Mouse (Mus musculus): ENCODE measurements around the gene Cryba4. TPM values are rescaled to one million over a fixed set of nuclear protein-coding genes. Genes with fewer than 3 reads are reported as not detected.

Cryba4 gene
- polyA plus RNA-seq, 1 experiment: 2.8 TPM

DNA sequence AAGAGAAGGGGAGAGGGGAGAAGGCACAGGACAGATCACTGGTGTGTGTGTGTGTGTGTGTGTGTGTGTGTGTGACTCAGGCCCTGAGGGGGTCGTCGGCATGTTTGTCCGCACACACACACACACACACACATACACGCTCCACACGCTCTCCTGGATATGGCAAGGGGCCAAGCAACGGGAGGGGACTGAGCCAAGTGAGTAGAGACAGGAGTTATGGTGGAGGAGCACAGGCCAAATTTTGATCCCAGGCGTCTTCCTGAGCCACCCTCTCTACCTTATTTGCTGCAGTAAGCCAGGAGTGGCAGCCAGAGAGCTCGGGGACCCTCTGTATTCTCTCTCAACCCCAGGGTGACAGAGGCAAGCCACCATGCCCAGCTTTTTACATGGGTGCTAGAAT, 36.9 kb upstream of the Cryba4 start:
- TF ChIP-seq USF1 (IDR thresholded peaks at IDR 0.05; ENCODE audit: low read depth): no peak
- TF ChIP-seq TCF3 (IDR thresholded peaks at IDR 0.05; ENCODE audit: insufficient read length, low read depth): no peak
- TF ChIP-seq REST (IDR thresholded peaks at IDR 0.05; ENCODE audit: insufficient read depth, insufficient read length): no peak
- no peak for TF ChIP-seq MAX (IDR thresholded peaks at IDR 0.05; ENCODE audit: low read depth)
- TF ChIP-seq SRF (IDR thresholded peaks at IDR 0.05; ENCODE audit: control insufficient read depth, insufficient read length, low read depth): no peak
- TF ChIP-seq POLR2A (IDR thresholded peaks at IDR 0.05; ENCODE audit: insufficient read length, low read depth): no peak
- no peak for TF ChIP-seq POLR2AphosphoS2 (IDR thresholded peaks at IDR 0.05; ENCODE audit: insufficient read length, low read depth)
- TF ChIP-seq CEBPB (IDR thresholded peaks at IDR 0.05; ENCODE audit: insufficient read depth, poor library complexity, severe bottlenecking): no peak
- TF ChIP-seq MYOD1 (IDR thresholded peaks at IDR 0.05; ENCODE audit: control insufficient read depth in 1 of 3, insufficient read length in 2 of 3, low read depth in 2 of 3): no peak
- no peak for TF ChIP-seq MYOG (IDR thresholded peaks at IDR 0.05; ENCODE audit: control insufficient read depth in 1 of 3, insufficient read depth in 1 of 3, insufficient read length in 2 of 3, low read depth in 2 of 3)
- no peak for TF ChIP-seq TCF12 (IDR thresholded peaks at IDR 0.05; ENCODE audit: insufficient read depth, poor library complexity, severe bottlenecking)
- no peak for TF ChIP-seq E2F4 (IDR thresholded peaks at IDR 0.05; ENCODE audit: insufficient read depth)
- no peak overlapping the region for H3K4me3 ChIP-seq
- H3K36me3 ChIP-seq (ENCODE audit: control insufficient read depth, insufficient read depth): peaks cover 4% of the 10 kb centered on the region
- peaks cover 94% of the 10 kb centered on the region for H3K79me2 ChIP-seq (ENCODE audit: control insufficient read depth, insufficient read depth)
- H3K27me3 ChIP-seq (ENCODE audit: control insufficient read depth, insufficient read depth, insufficient read length): no peaks in the 10 kb centered on the region
- H3ac ChIP-seq (ENCODE audit: control insufficient read depth, insufficient read length): no peak overlapping the region
- no peak overlapping the region for H3K4me2 ChIP-seq (ENCODE audit: low read depth)

DNA sequence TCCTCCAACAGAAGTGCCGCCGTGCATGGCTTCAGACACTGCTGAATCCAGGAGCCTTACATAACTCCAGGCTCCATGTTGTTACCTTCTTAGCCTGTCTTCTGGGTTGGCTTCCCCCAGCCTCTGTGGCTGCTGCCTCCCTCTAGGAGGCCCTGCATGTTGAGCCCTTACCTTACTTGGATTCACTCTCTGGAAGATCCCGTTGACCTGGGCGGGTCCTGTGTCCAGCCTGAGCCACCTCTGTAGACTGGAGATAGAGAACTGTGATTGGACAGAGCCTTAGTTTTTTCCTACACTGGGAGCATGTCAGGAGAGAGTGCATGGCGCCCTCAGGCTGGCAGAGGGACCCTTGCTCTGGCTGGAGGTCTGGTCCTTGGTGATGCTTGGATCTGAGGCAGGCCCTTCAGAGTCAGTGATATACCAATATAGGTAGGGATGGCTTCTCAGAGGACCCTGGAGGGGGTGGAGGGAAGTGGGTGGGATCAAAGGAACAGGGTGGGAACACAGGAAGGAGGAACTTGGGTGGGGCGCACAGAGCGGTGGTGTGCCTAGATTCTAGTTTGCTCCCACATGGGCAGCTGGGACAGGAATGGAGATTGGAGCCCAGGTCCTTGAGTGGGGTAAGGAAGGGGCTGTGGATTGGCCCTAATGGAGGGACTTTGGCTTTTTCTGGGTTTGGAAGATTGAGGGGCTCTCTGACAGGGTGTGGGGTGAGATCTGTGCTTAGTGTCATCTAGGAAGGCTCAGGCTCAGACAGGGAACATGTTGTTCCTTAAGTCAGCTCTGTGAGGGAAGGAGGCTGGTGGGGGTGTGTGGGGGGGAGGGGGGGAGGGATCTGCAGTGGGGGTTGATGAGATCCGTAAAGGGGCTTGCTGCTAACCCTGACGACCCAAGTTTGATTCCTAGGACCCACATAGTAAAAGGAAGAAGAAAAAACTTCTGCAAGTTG, 36.1 kb upstream of the Cryba4 start:
- Histone ChIP-seq H3K36me3 (ENCODE audit: control insufficient read depth, insufficient read depth) (peaks cover 4% of the 10 kb centered on the region), H3K4me3 (no peak overlapping the region), H3K79me2 (ENCODE audit: control insufficient read depth, insufficient read depth) (peaks cover 94% of the 10 kb centered on the region), H3K27me3 (ENCODE audit: control insufficient read depth, insufficient read depth, insufficient read length) (no peaks in the 10 kb centered on the region), H3K4me2 (ENCODE audit: low read depth) (peak overlapping the region; percentile 0), H3ac (ENCODE audit: control insufficient read depth, insufficient read length) (no peak overlapping the region)
- TF ChIP-seq USF1 (IDR thresholded peaks at IDR 0.05; ENCODE audit: low read depth): no peak
- TF ChIP-seq MYOD1 (IDR thresholded peaks at IDR 0.05; ENCODE audit: control insufficient read depth in 1 of 3, insufficient read length in 2 of 3, low read depth in 2 of 3): no peak
- no peak for TF ChIP-seq REST (IDR thresholded peaks at IDR 0.05; ENCODE audit: insufficient read depth, insufficient read length)
- TF ChIP-seq MAX (IDR thresholded peaks at IDR 0.05; ENCODE audit: low read depth): no peak
- no peak for TF ChIP-seq CEBPB (IDR thresholded peaks at IDR 0.05; ENCODE audit: insufficient read depth, poor library complexity, severe bottlenecking)
- no peak for TF ChIP-seq POLR2A (IDR thresholded peaks at IDR 0.05; ENCODE audit: insufficient read length, low read depth)
- TF ChIP-seq MYOG (IDR thresholded peaks at IDR 0.05; ENCODE audit: control insufficient read depth in 1 of 3, insufficient read depth in 1 of 3, insufficient read length in 2 of 3, low read depth in 2 of 3): no peak
- no peak for TF ChIP-seq TCF12 (IDR thresholded peaks at IDR 0.05; ENCODE audit: insufficient read depth, poor library complexity, severe bottlenecking)
- TF ChIP-seq SRF (IDR thresholded peaks at IDR 0.05; ENCODE audit: control insufficient read depth, insufficient read length, low read depth): no peak
- no peak for TF ChIP-seq TCF3 (IDR thresholded peaks at IDR 0.05; ENCODE audit: insufficient read length, low read depth)
- no peak for TF ChIP-seq E2F4 (IDR thresholded peaks at IDR 0.05; ENCODE audit: insufficient read depth)
- no peak for TF ChIP-seq POLR2AphosphoS2 (IDR thresholded peaks at IDR 0.05; ENCODE audit: insufficient read length, low read depth)

DNA sequence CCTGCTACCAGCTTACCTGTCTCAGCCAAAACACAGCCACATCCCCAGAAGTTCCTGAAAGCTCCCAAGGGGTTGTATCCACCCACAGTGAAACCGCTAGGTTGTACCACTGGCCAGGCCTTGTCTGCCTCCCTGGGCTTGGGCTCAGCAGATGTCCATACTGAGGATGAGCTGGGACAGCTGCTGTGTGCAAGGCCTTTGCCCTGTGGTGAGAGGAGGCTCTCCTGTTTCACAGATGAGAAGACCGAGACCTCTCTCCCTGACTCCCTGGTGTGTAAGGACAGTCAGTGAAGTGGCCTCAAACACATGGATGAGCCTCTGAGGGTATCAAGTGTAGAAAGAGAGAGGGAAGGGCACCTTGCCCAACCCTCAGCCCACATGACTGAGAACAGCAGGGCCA, 35.3 kb upstream of the Cryba4 start:
- Histone ChIP-seq H3ac (ENCODE audit: control insufficient read depth, insufficient read length) (no peak overlapping the region), H3K4me3 (no peak overlapping the region), H3K36me3 (ENCODE audit: control insufficient read depth, insufficient read depth) (peaks cover 4% of the 10 kb centered on the region), H3K27me3 (ENCODE audit: control insufficient read depth, insufficient read depth, insufficient read length) (no peaks in the 10 kb centered on the region), H3K4me2 (ENCODE audit: low read depth) (peak overlapping the region; percentile 0), H3K79me2 (ENCODE audit: control insufficient read depth, insufficient read depth) (peaks cover 94% of the 10 kb centered on the region)
- TF ChIP-seq MYOD1 (IDR thresholded peaks at IDR 0.05; ENCODE audit: control insufficient read depth in 1 of 3, insufficient read length in 2 of 3, low read depth in 2 of 3): peak; percentile 94 to 99 (median 98)
- TF ChIP-seq CEBPB (IDR thresholded peaks at IDR 0.05; ENCODE audit: insufficient read depth, poor library complexity, severe bottlenecking): no peak
- TF ChIP-seq TCF3 (IDR thresholded peaks at IDR 0.05; ENCODE audit: insufficient read length, low read depth): peak; percentile 64
- TF ChIP-seq MAX (IDR thresholded peaks at IDR 0.05; ENCODE audit: low read depth): no peak
- peak; percentile 45 to 96 (median 87) for TF ChIP-seq MYOG (IDR thresholded peaks at IDR 0.05; ENCODE audit: control insufficient read depth in 1 of 3, insufficient read depth in 1 of 3, insufficient read length in 2 of 3, low read depth in 2 of 3)
- TF ChIP-seq TCF12 (IDR thresholded peaks at IDR 0.05; ENCODE audit: insufficient read depth, poor library complexity, severe bottlenecking): peak; percentile 80
- no peak for TF ChIP-seq E2F4 (IDR thresholded peaks at IDR 0.05; ENCODE audit: insufficient read depth)
- peak; percentile 5 for TF ChIP-seq USF1 (IDR thresholded peaks at IDR 0.05; ENCODE audit: low read depth)
- no peak for TF ChIP-seq POLR2AphosphoS2 (IDR thresholded peaks at IDR 0.05; ENCODE audit: insufficient read length, low read depth)
- TF ChIP-seq POLR2A (IDR thresholded peaks at IDR 0.05; ENCODE audit: insufficient read length, low read depth): no peak
- no peak for TF ChIP-seq SRF (IDR thresholded peaks at IDR 0.05; ENCODE audit: control insufficient read depth, insufficient read length, low read depth)
- TF ChIP-seq REST (IDR thresholded peaks at IDR 0.05; ENCODE audit: insufficient read depth, insufficient read length): no peak

DNA sequence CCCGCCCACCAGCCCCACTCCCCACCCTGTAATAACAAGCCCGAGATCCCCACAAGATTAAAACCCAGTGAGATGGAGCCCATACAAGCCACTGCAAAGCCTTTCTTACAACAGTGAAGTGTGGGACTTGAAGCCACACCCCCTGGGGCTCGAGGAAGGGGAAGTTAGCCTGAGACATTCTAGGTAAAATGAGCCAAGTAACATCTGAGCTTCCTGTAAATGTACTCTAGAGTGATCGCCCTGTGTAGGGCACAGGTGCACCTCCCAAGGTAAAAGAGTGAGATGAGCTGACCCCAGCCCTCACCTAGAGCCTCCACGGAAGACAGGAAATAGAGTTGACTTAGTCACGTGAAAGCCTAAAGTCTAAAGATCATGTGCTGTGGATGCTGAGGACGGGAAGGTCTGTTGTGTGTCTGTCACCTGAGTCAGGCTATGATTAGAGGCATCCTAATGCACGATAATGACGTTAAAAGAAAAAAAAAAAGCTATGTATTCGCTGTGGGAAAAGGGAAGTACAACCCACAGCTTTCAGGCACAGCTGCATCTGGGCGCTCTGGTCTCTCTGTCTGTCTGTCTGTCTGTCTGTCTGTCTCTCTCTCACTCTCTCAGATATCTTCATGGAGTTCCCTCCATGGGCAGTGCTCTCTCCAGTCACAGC, 34.8 kb upstream of the Cryba4 start:
- no peaks in the 10 kb centered on the region for H3K27me3 ChIP-seq (ENCODE audit: control insufficient read depth, insufficient read depth, insufficient read length)
- peaks cover 94% of the 10 kb centered on the region for H3K79me2 ChIP-seq (ENCODE audit: control insufficient read depth, insufficient read depth)
- no peak overlapping the region for H3K4me3 ChIP-seq
- H3ac ChIP-seq (ENCODE audit: control insufficient read depth, insufficient read length): no peak overlapping the region
- peaks cover 4% of the 10 kb centered on the region for H3K36me3 ChIP-seq (ENCODE audit: control insufficient read depth, insufficient read depth)
- no peak for TF ChIP-seq REST (IDR thresholded peaks at IDR 0.05; ENCODE audit: insufficient read depth, insufficient read length)
- TF ChIP-seq TCF12 (IDR thresholded peaks at IDR 0.05; ENCODE audit: insufficient read depth, poor library complexity, severe bottlenecking): no peak
- TF ChIP-seq MYOG (IDR thresholded peaks at IDR 0.05; ENCODE audit: control insufficient read depth in 1 of 3, insufficient read depth in 1 of 3, insufficient read length in 2 of 3, low read depth in 2 of 3): no peak
- TF ChIP-seq TCF3 (IDR thresholded peaks at IDR 0.05; ENCODE audit: insufficient read length, low read depth): no peak
- TF ChIP-seq POLR2A (IDR thresholded peaks at IDR 0.05; ENCODE audit: insufficient read length, low read depth): no peak
- no peak for TF ChIP-seq CEBPB (IDR thresholded peaks at IDR 0.05; ENCODE audit: insufficient read depth, poor library complexity, severe bottlenecking)
- TF ChIP-seq E2F4 (IDR thresholded peaks at IDR 0.05; ENCODE audit: insufficient read depth): no peak
- no peak for TF ChIP-seq POLR2AphosphoS2 (IDR thresholded peaks at IDR 0.05; ENCODE audit: insufficient read length, low read depth)
- no peak for TF ChIP-seq USF1 (IDR thresholded peaks at IDR 0.05; ENCODE audit: low read depth)
- TF ChIP-seq SRF (IDR thresholded peaks at IDR 0.05; ENCODE audit: control insufficient read depth, insufficient read length, low read depth): no peak
- TF ChIP-seq MAX (IDR thresholded peaks at IDR 0.05; ENCODE audit: low read depth): no peak
- TF ChIP-seq MYOD1 (IDR thresholded peaks at IDR 0.05; ENCODE audit: control insufficient read depth in 1 of 3, insufficient read length in 2 of 3, low read depth in 2 of 3): no peak
- peak overlapping the region; percentile 40 for H3K4me2 ChIP-seq (ENCODE audit: low read depth)
